Mouse (Mus musculus) MEL (cell line): ENCODE measurements around the gene Smarcb1. TPM values are rescaled to one million over a fixed set of nuclear protein-coding genes. Genes with fewer than 3 reads are reported as not detected.

ENCODE experiments used
- DNase-seq: peaks from one replicate; pipeline ENCODE4 v3.0.0; 2011; ENCODE audit warnings: low read depth, low spot score
- H3K27ac ChIP-seq: 2 replicates; pipeline ENCODE4 v1.5.1; 2012; ENCODE audit warnings: low read depth, mild to moderate bottlenecking, control low read depth, low read length, moderate library complexity; ENCODE audit not compliant: control insufficient read depth
- H3K27me3 ChIP-seq, 2 experiments: fragments of 150-350 bp in 1 of 2; sonication (generic) in 1 of 2; 2 replicates each; pipeline ENCODE4 v1.6.1; 2012; ENCODE audit warnings: low read length in 2 of 2, mild to moderate bottlenecking in 2 of 2, improper control_type of control experiment in 1 of 2, moderate library complexity in 1 of 2; ENCODE audit not compliant: insufficient read depth in 2 of 2, control insufficient read depth in 1 of 2
- H3K36me3 ChIP-seq, 2 experiments: 2 replicates each; pipeline ENCODE4 v1.6.1; 2012 to 2014; ENCODE audit warnings: low read length in 2 of 2, improper control_type of control experiment in 1 of 2, inconsistent platforms in 1 of 2, mild to moderate bottlenecking in 1 of 2; ENCODE audit not compliant: insufficient read depth in 2 of 2, control insufficient read depth in 1 of 2
- H3K4me1 ChIP-seq, 2 experiments: fragments of 150-350 bp in 1 of 2; sonication (generic) in 1 of 2; 2 replicates each; pipeline ENCODE4 v1.6.1; 2012; ENCODE audit warnings: low read length in 2 of 2, improper control_type of control experiment in 1 of 2, mild to moderate bottlenecking in 1 of 2; ENCODE audit not compliant: insufficient read depth in 2 of 2, control insufficient read depth in 1 of 2
- H3K4me3 ChIP-seq, 2 experiments: fragments of 150-350 bp in 1 of 2; sonication (generic) in 1 of 2; 2 replicates each; pipeline ENCODE4 v1.5.1; 2012; ENCODE audit warnings: low read depth in 2 of 2, low read length in 2 of 2, mild to moderate bottlenecking in 2 of 2, moderate library complexity in 2 of 2, control low read depth in 1 of 2, improper control_type of control experiment in 1 of 2; ENCODE audit not compliant: control insufficient read depth in 1 of 2, insufficient read depth in 1 of 2
- H3K79me2 ChIP-seq: 2 replicates; pipeline ENCODE4 v1.6.1; 2012; ENCODE audit warnings: mild to moderate bottlenecking, low read length, moderate library complexity; ENCODE audit not compliant: control insufficient read depth, poor library complexity, insufficient read depth
- H3K9ac ChIP-seq: 2 replicates; pipeline ENCODE4 v1.6.1; 2012; ENCODE audit warnings: low read depth, mild to moderate bottlenecking, control low read depth, low read length, moderate library complexity; ENCODE audit not compliant: control insufficient read depth, poor library complexity, severe bottlenecking
- H3K9me3 ChIP-seq: fragments of 150-350 bp; sonication (generic); replicated peaks from 2 replicates; pipeline ENCODE4 v1.6.1; 2012; ENCODE audit warnings: mild to moderate bottlenecking, low read length, improper control_type of control experiment, moderate library complexity; ENCODE audit not compliant: insufficient read depth
- BHLHE40 ChIP-seq: IDR thresholded peaks from 2 replicates; pipeline ENCODE4 v1.6.1; 2012; ENCODE audit warnings: low read depth, mild to moderate bottlenecking, inconsistent platforms, low read length, improper control_type of control experiment, borderline replicate concordance
- CHD1 ChIP-seq: IDR thresholded peaks from 2 replicates; pipeline ENCODE4 v1.6.1; 2012; ENCODE audit warnings: low read depth, mild to moderate bottlenecking, inconsistent platforms, low read length, improper control_type of control experiment
- CTCF ChIP-seq, 3 experiments: IDR thresholded peaks in 2 of 3; conservative IDR thresholded peaks in 1 of 3; 2 replicates each; pipeline ENCODE4 v1.5.1; 2011 to 2012; ENCODE audit warnings: low read length in 3 of 3, low read depth in 2 of 3, mild to moderate bottlenecking in 2 of 3, improper control_type of control experiment in 1 of 3, inconsistent platforms in 1 of 3, mixed read lengths in 1 of 3, moderate library complexity in 1 of 3; ENCODE audit not compliant: control insufficient read depth in 1 of 3, insufficient read depth in 1 of 3, poor library complexity in 1 of 3, severe bottlenecking in 1 of 3
- E2F4 ChIP-seq: IDR thresholded peaks from 2 replicates; pipeline ENCODE4 v1.6.1; 2011; ENCODE audit warnings: low read depth, low read length, improper control_type of control experiment, borderline replicate concordance
- ELF1 ChIP-seq: IDR thresholded peaks from 2 replicates; pipeline ENCODE4 v1.6.1; 2014; ENCODE audit warnings: low read depth, mild to moderate bottlenecking, inconsistent platforms, low read length, improper control_type of control experiment, moderate library complexity
- EP300 ChIP-seq, 2 experiments: IDR thresholded peaks; 2 replicates each; pipeline ENCODE4 v1.6.1; 2011; ENCODE audit warnings: improper control_type of control experiment in 2 of 2, low read length in 2 of 2, low read depth in 1 of 2, mild to moderate bottlenecking in 1 of 2
- ETS1 ChIP-seq: IDR thresholded peaks from 2 replicates; pipeline ENCODE4 v1.6.1; 2012; ENCODE audit warnings: low read depth, mild to moderate bottlenecking, inconsistent platforms, low read length, improper control_type of control experiment, moderate library complexity
- GABPA ChIP-seq: IDR thresholded peaks from 2 replicates; pipeline ENCODE4 v1.6.1; 2012; ENCODE audit warnings: low read depth, mild to moderate bottlenecking, inconsistent platforms, low read length, improper control_type of control experiment, moderate library complexity
- HCFC1 ChIP-seq: IDR thresholded peaks from 2 replicates; pipeline ENCODE4 v1.6.1; 2012; ENCODE audit warnings: low read depth, mild to moderate bottlenecking, inconsistent platforms, low read length, improper control_type of control experiment, moderate library complexity
- JUND ChIP-seq: IDR thresholded peaks from 2 replicates; pipeline ENCODE4 v1.6.1; 2011; ENCODE audit warnings: low read depth, mild to moderate bottlenecking, improper control_type of control experiment, low read length
- MAZ ChIP-seq: IDR thresholded peaks from 2 replicates; pipeline ENCODE4 v1.6.1; 2012; ENCODE audit warnings: low read depth, mild to moderate bottlenecking, inconsistent platforms, low read length, improper control_type of control experiment
- MEF2A ChIP-seq: IDR thresholded peaks from 2 replicates; pipeline ENCODE4 v1.6.1; 2014; ENCODE audit warnings: low read depth, mild to moderate bottlenecking, inconsistent platforms, low read length, improper control_type of control experiment; ENCODE audit not compliant: poor library complexity, insufficient replicate concordance, severe bottlenecking; ENCODE audit errors: extremely low read depth
- MXI1 ChIP-seq: IDR thresholded peaks from 2 replicates; pipeline ENCODE4 v1.6.1; 2011; ENCODE audit warnings: mild to moderate bottlenecking, low read depth, low read length, improper control_type of control experiment
- NELFE ChIP-seq: IDR thresholded peaks from 2 replicates; pipeline ENCODE4 v1.6.1; 2011; ENCODE audit warnings: low read depth, low read length, improper control_type of control experiment
- NRF1 ChIP-seq: IDR thresholded peaks from 2 replicates; pipeline ENCODE4 v1.6.1; 2014; ENCODE audit warnings: low read depth, mild to moderate bottlenecking, inconsistent platforms, low read length, improper control_type of control experiment, moderate library complexity; ENCODE audit not compliant: poor library complexity, insufficient read depth, severe bottlenecking
- POLR2AphosphoS2 ChIP-seq: IDR thresholded peaks from 2 replicates; pipeline ENCODE4 v1.6.1; 2011; ENCODE audit warnings: low read length, improper control_type of control experiment
- POLR2AphosphoS5 ChIP-seq: IDR thresholded peaks from 2 replicates; pipeline ENCODE4 v1.6.1; 2012; ENCODE audit warnings: low read depth, borderline replicate concordance, mild to moderate bottlenecking, inconsistent platforms, low read length, moderate library complexity, mixed read lengths
- SMC3 ChIP-seq: IDR thresholded peaks from 2 replicates; pipeline ENCODE4 v1.6.1; 2011; ENCODE audit warnings: low read depth, low read length, improper control_type of control experiment
- TCF12 ChIP-seq: IDR thresholded peaks from 2 replicates; pipeline ENCODE4 v1.6.1; 2014; ENCODE audit warnings: low read depth, mild to moderate bottlenecking, inconsistent platforms, low read length, improper control_type of control experiment, moderate library complexity
- USF1 ChIP-seq: IDR thresholded peaks from 2 replicates; pipeline ENCODE4 v1.6.1; 2014; ENCODE audit warnings: low read depth, mild to moderate bottlenecking, inconsistent platforms, low read length, improper control_type of control experiment, moderate library complexity
- USF2 ChIP-seq, 2 experiments: IDR thresholded peaks; 2 replicates each; pipeline ENCODE4 v1.6.1; 2011 to 2012; ENCODE audit warnings: improper control_type of control experiment in 2 of 2, low read length in 2 of 2, borderline replicate concordance in 1 of 2, inconsistent platforms in 1 of 2, low read depth in 1 of 2, mild to moderate bottlenecking in 1 of 2; ENCODE audit not compliant: insufficient read depth in 1 of 2
- ZC3H11A ChIP-seq: IDR thresholded peaks from 2 replicates; pipeline ENCODE4 v1.6.1; 2012; ENCODE audit warnings: low read depth, mild to moderate bottlenecking, inconsistent platforms, low read length, improper control_type of control experiment
- ZNF384 ChIP-seq: IDR thresholded peaks from 2 replicates; pipeline ENCODE4 v1.6.1; 2012; ENCODE audit warnings: low read depth, mild to moderate bottlenecking, inconsistent platforms, low read length, improper control_type of control experiment
- polyA plus RNA-seq, 2 experiments: library from polyadenylated mRNA; stranded (reverse) in 1 of 2; unstranded in 1 of 2; fragments of >175 nt in 1 of 2; fragments of >200 nt in 1 of 2; gene quantifications; 2 replicates each; pipeline versions ENCODE4 v1.2.1 to v1.2.4; 2012; ENCODE audit warnings: low replicate concordance in 2 of 2, low read depth in 1 of 2; ENCODE audit not compliant: insufficient read length in 2 of 2, insufficient read depth in 1 of 2, missing spikeins in 1 of 2
- total RNA-seq: library from RNA; depleted of rRNA; stranded (reverse); fragments of 300-350 nt; gene quantifications from 2 replicates; pipeline ENCODE4 v1.2.3, GENCODE M21; 2012

Gene Smarcb1
- total and polyA plus RNA-seq, 3 experiments = 91.8 to 2,689 (median 117) TPM

- Histone ChIP-seq H3K79me2 (no peaks in the 10 kb centered on the region), H3K4me1 (peaks cover 0 to 5% of the 10 kb centered on the region in 2 experiments; a peak in 1 of 4 replicates), H3K27me3 (no peaks in the 10 kb centered on the region), H3K36me3 (peaks cover 5 to 22% of the 10 kb centered on the region in 2 experiments), H3K9me3 (no peaks in the 10 kb centered on the region), H3K27ac (no peak overlapping the region), H3K9ac (no peak overlapping the region), H3K4me3 (no peak overlapping the region)
- no peak for DNase-seq
- TF ChIP-seq E2F4 (no peak), TCF12 (no peak), MEF2A (no peak), NELFE (no peak), ZC3H11A (no peak), EP300 (IDR thresholded peaks at IDR 0.05; ENCODE audit: low read depth in 1 of 2, low read length in 2 of 2) (no peak), ZNF384 (no peak), CHD1 (no peak), POLR2AphosphoS2 (no peak), MAZ (no peak), ETS1 (no peak), USF2 (IDR thresholded peaks at IDR 0.05; ENCODE audit: borderline replicate concordance in 1 of 2, insufficient read depth in 1 of 2, low read depth in 1 of 2, low read length in 2 of 2) (no peak), BHLHE40 (no peak), USF1 (no peak)
Measured at GRCm38 (mm10) chr10:75910698-75911097, 10.7 kb downstream of the Smarcb1 start.

- peaks cover 0 to 33% of the 10 kb centered on the region in 2 experiments; a peak in 2 of 4 replicates for H3K36me3 ChIP-seq
- H3K79me2 ChIP-seq = no peaks in the 10 kb centered on the region
- H3K27me3 ChIP-seq = no peaks in the 10 kb centered on the region
- no peaks in the 10 kb centered on the region for H3K9me3 ChIP-seq
- H3K9ac ChIP-seq = no peak overlapping the region
- DNase-seq = no peak
- H3K4me1 ChIP-seq = no peaks in the 10 kb centered on the region
- TF ChIP-seq NELFE = no peak
- no peak for TF ChIP-seq E2F4
- no peak for TF ChIP-seq GABPA
- TF ChIP-seq CHD1 = no peak
- TF ChIP-seq MEF2A = no peak
- no peak for TF ChIP-seq EP300 (IDR thresholded peaks at IDR 0.05; ENCODE audit: low read depth in 1 of 2, low read length in 2 of 2)
- TF ChIP-seq MXI1 = no peak
- TF ChIP-seq JUND = no peak
- TF ChIP-seq ETS1 = no peak
- TF ChIP-seq NRF1 = no peak
- TF ChIP-seq SMC3 = no peak
- no peak for TF ChIP-seq ZNF384
- no peak for TF ChIP-seq ZC3H11A
- no peak for TF ChIP-seq POLR2AphosphoS5
- no peak for TF ChIP-seq USF2 (IDR thresholded peaks at IDR 0.05; ENCODE audit: borderline replicate concordance in 1 of 2, insufficient read depth in 1 of 2, low read depth in 1 of 2, low read length in 2 of 2)
- no peak for TF ChIP-seq HCFC1
- no peak for TF ChIP-seq ELF1
- TF ChIP-seq MAZ = no peak
- no peak for TF ChIP-seq CTCF (IDR thresholded peaks at IDR 0.05 in 2 of 3, conservative IDR thresholded peaks at IDR 0.05 in 1 of 3; ENCODE audit: control insufficient read depth in 1 of 3, insufficient read depth in 1 of 3, low read depth in 2 of 3, low read length in 3 of 3, poor library complexity in 1 of 3, severe bottlenecking in 1 of 3)
- no peak overlapping the region for H3K27ac ChIP-seq
- no peak overlapping the region for H3K4me3 ChIP-seq
Measured at GRCm38 (mm10) chr10:75906882-75907281, 14.5 kb downstream of the Smarcb1 start.
